Mouse (Mus musculus): Measurements from ENCODE around the gene Gnas. TPM values are rescaled to one million over a fixed set of nuclear protein-coding genes. Genes with fewer than 3 reads are reported as not detected.

Gnas gene
- polyA plus RNA-seq, 1 experiment from 2014 or later = 1,252 TPM

- no peaks in the 10 kb centered on the region for H3K9me3 ChIP-seq (ENCODE audit: low read length)
- ATAC-seq (no peak), DNase-seq (ENCODE audit: low spot score) (no peak)
- H3K9ac ChIP-seq (replicated peaks; ENCODE audit: low read depth) = no peak overlapping the region
- TF ChIP-seq EP300 (IDR thresholded peaks at IDR 0.05) (no peak), CTCF (IDR thresholded peaks at IDR 0.05) (no peak)
- H3K27me3 ChIP-seq (replicated peaks; ENCODE audit: insufficient read depth, low read length) = no peaks in the 10 kb centered on the region
- peaks cover 7% of the 10 kb centered on the region; the same call in 1 of the 2 replicates for H3K36me3 ChIP-seq (ENCODE audit: insufficient read depth, low read length)
- H3K4me1 ChIP-seq (ENCODE audit: insufficient read depth, low read depth, low read length) = peaks cover 38% of the 10 kb centered on the region
- H3K4me3 ChIP-seq (ENCODE audit: low read depth, low read length) = no peak overlapping the region
- no peak overlapping the region for H3K4me2 ChIP-seq (replicated peaks; ENCODE audit: low read depth, low read length)
- no peak overlapping the region for H3K27ac ChIP-seq (ENCODE audit: low read length)
- WGBS = 88% methylated on average over 3 of the region's 3 CpGs
These were observed 56.2 kb downstream of the Gnas start for GRCm38 (mm10) chr2:174340229-174340892.

- ATAC-seq (no peak), DNase-seq (ENCODE audit: low spot score) (no peak)
- no peak overlapping the region for H3K4me3 ChIP-seq (ENCODE audit: low read depth, low read length)
- no peaks in the 10 kb centered on the region for H3K27me3 ChIP-seq (replicated peaks; ENCODE audit: insufficient read depth, low read length)
- H3K4me2 ChIP-seq (replicated peaks; ENCODE audit: low read depth, low read length) = no peak overlapping the region
- TF ChIP-seq EP300 (IDR thresholded peaks at IDR 0.05) = no peak
- TF ChIP-seq CTCF (IDR thresholded peaks at IDR 0.05) = no peak
- H3K27ac ChIP-seq (ENCODE audit: low read length) = no peak overlapping the region
- no peaks in the 10 kb centered on the region for H3K9me3 ChIP-seq (ENCODE audit: low read length)
- H3K9ac ChIP-seq (replicated peaks; ENCODE audit: low read depth) = no peak overlapping the region
- peaks cover 32% of the 10 kb centered on the region for H3K4me1 ChIP-seq (ENCODE audit: insufficient read depth, low read depth, low read length)
- H3K36me3 ChIP-seq (ENCODE audit: insufficient read depth, low read length) = peaks cover 14% of the 10 kb centered on the region
- WGBS = 62% methylated on average over 4 of the region's 4 CpGs
These were observed 56.9 kb downstream of the Gnas start for GRCm38 (mm10) chr2:174340893-174341580.

- Histone ChIP-seq H3K27me3 (replicated peaks; ENCODE audit: insufficient read depth, low read length) (no peaks in the 10 kb centered on the region), H3K9me3 (ENCODE audit: low read length) (no peaks in the 10 kb centered on the region), H3K36me3 (ENCODE audit: insufficient read depth, low read length) (peaks cover 24% of the 10 kb centered on the region), H3K27ac (ENCODE audit: low read length) (peak overlapping the region; percentile 55), H3K9ac (replicated peaks; ENCODE audit: low read depth) (no peak overlapping the region), H3K4me1 (ENCODE audit: insufficient read depth, low read depth, low read length) (peaks cover 31% of the 10 kb centered on the region), H3K4me3 (ENCODE audit: low read depth, low read length) (no peak overlapping the region), H3K4me2 (replicated peaks; ENCODE audit: low read depth, low read length) (no peak overlapping the region)
- DNase-seq (ENCODE audit: low spot score) (no peak), ATAC-seq (no peak)
- TF ChIP-seq EP300 (IDR thresholded peaks at IDR 0.05) (no peak), CTCF (IDR thresholded peaks at IDR 0.05) (no peak)
- 44% methylated on average over 8 of the region's 8 CpGs for WGBS
These were observed 58.8 kb downstream of the Gnas start for GRCm38 (mm10) chr2:174342793-174343400.

GRCm38 (mm10) chr2:174343566-174343965, 59.4 kb downstream of the Gnas start:
- H3K9me3 ChIP-seq (ENCODE audit: low read length) = no peaks in the 10 kb centered on the region
- DNase-seq (ENCODE audit: low spot score) (no peak), ATAC-seq (no peak)
- H3K27ac ChIP-seq (ENCODE audit: low read length) = peak overlapping the region; percentile 55
- no peak overlapping the region for H3K9ac ChIP-seq (replicated peaks; ENCODE audit: low read depth)
- peaks cover 31% of the 10 kb centered on the region for H3K4me1 ChIP-seq (ENCODE audit: insufficient read depth, low read depth, low read length)
- no peak overlapping the region for H3K4me2 ChIP-seq (replicated peaks; ENCODE audit: low read depth, low read length)
- WGBS = 0% methylated on average over 1 of the region's 1 CpGs
- H3K27me3 ChIP-seq (replicated peaks; ENCODE audit: insufficient read depth, low read length) = no peaks in the 10 kb centered on the region
- TF ChIP-seq CTCF (IDR thresholded peaks at IDR 0.05) (no peak), EP300 (IDR thresholded peaks at IDR 0.05) (no peak)
- peaks cover 24% of the 10 kb centered on the region for H3K36me3 ChIP-seq (ENCODE audit: insufficient read depth, low read length)
- no peak overlapping the region for H3K4me3 ChIP-seq (ENCODE audit: low read depth, low read length)

GRCm38 (mm10) chr2:174344003-174344655, 60.0 kb downstream of the Gnas start:
- 5% methylated on average over 3 of the region's 3 CpGs for WGBS
- peak; percentile 92 for ATAC-seq

GRCm38 (mm10) chr2:174344996-174345395, 60.9 kb downstream of the Gnas start:
- 89% methylated on average over 16 of the region's 16 CpGs for WGBS
- Histone ChIP-seq H3K9ac (replicated peaks; ENCODE audit: low read depth) (no peak overlapping the region), H3K4me1 (ENCODE audit: insufficient read depth, low read depth, low read length) (peaks cover 31% of the 10 kb centered on the region), H3K27ac (ENCODE audit: low read length) (no peak overlapping the region), H3K27me3 (replicated peaks; ENCODE audit: insufficient read depth, low read length) (no peaks in the 10 kb centered on the region), H3K4me2 (replicated peaks; ENCODE audit: low read depth, low read length) (no peak overlapping the region), H3K9me3 (ENCODE audit: low read length) (no peaks in the 10 kb centered on the region), H3K4me3 (ENCODE audit: low read depth, low read length) (no peak overlapping the region), H3K36me3 (ENCODE audit: insufficient read depth, low read length) (peaks cover 24% of the 10 kb centered on the region)
- ATAC-seq (no peak), DNase-seq (ENCODE audit: low spot score) (no peak)
- TF ChIP-seq CTCF (IDR thresholded peaks at IDR 0.05) (no peak), EP300 (IDR thresholded peaks at IDR 0.05) (no peak)

More at GRCm38 (mm10) chr2:174344003-174344655, 60.0 kb downstream of the Gnas start:
- Histone ChIP-seq H3K9me3 (ENCODE audit: low read length) (no peaks in the 10 kb centered on the region), H3K4me2 (replicated peaks; ENCODE audit: low read depth, low read length) (no peak overlapping the region), H3K36me3 (ENCODE audit: insufficient read depth, low read length) (peaks cover 24% of the 10 kb centered on the region), H3K4me1 (ENCODE audit: insufficient read depth, low read depth, low read length) (peaks cover 31% of the 10 kb centered on the region), H3K27ac (ENCODE audit: low read length) (peak overlapping the region; percentile 55), H3K4me3 (ENCODE audit: low read depth, low read length) (no peak overlapping the region), H3K27me3 (replicated peaks; ENCODE audit: insufficient read depth, low read length) (no peaks in the 10 kb centered on the region), H3K9ac (replicated peaks; ENCODE audit: low read depth) (no peak overlapping the region)
- TF ChIP-seq CTCF (IDR thresholded peaks at IDR 0.05) = no peak
- TF ChIP-seq EP300 (IDR thresholded peaks at IDR 0.05) = peak; percentile 20; the same call in 1 of the 2 replicates
- peak; percentile 95 for DNase-seq (ENCODE audit: low spot score)
